Mouse (Mus musculus) MEL (cell line): Measurements from ENCODE around the gene Slc24a1. TPM values are rescaled to one million over a fixed set of nuclear protein-coding genes. Genes with fewer than 3 reads are reported as not detected.

ENCODE experiments used
- DNase-seq: peaks from one replicate; pipeline ENCODE4 v3.0.0; 2011; ENCODE audit warnings: low read depth, low spot score
- H3K27ac ChIP-seq: 2 replicates; pipeline ENCODE4 v1.5.1; 2012; ENCODE audit warnings: low read depth, mild to moderate bottlenecking, control low read depth, low read length, moderate library complexity; ENCODE audit not compliant: control insufficient read depth
- H3K27me3 ChIP-seq, 2 experiments: fragments of 150-350 bp in 1 of 2; sonication (generic) in 1 of 2; 2 replicates each; pipeline ENCODE4 v1.6.1; 2012; ENCODE audit warnings: low read length in 2 of 2, mild to moderate bottlenecking in 2 of 2, improper control_type of control experiment in 1 of 2, moderate library complexity in 1 of 2; ENCODE audit not compliant: insufficient read depth in 2 of 2, control insufficient read depth in 1 of 2
- H3K36me3 ChIP-seq, 2 experiments: 2 replicates each; pipeline ENCODE4 v1.6.1; 2012 to 2014; ENCODE audit warnings: low read length in 2 of 2, improper control_type of control experiment in 1 of 2, inconsistent platforms in 1 of 2, mild to moderate bottlenecking in 1 of 2; ENCODE audit not compliant: insufficient read depth in 2 of 2, control insufficient read depth in 1 of 2
- H3K4me1 ChIP-seq, 2 experiments: fragments of 150-350 bp in 1 of 2; sonication (generic) in 1 of 2; 2 replicates each; pipeline ENCODE4 v1.6.1; 2012; ENCODE audit warnings: low read length in 2 of 2, improper control_type of control experiment in 1 of 2, mild to moderate bottlenecking in 1 of 2; ENCODE audit not compliant: insufficient read depth in 2 of 2, control insufficient read depth in 1 of 2
- H3K4me3 ChIP-seq, 2 experiments: fragments of 150-350 bp in 1 of 2; sonication (generic) in 1 of 2; 2 replicates each; pipeline ENCODE4 v1.5.1; 2012; ENCODE audit warnings: low read depth in 2 of 2, low read length in 2 of 2, mild to moderate bottlenecking in 2 of 2, moderate library complexity in 2 of 2, control low read depth in 1 of 2, improper control_type of control experiment in 1 of 2; ENCODE audit not compliant: control insufficient read depth in 1 of 2, insufficient read depth in 1 of 2
- H3K79me2 ChIP-seq: 2 replicates; pipeline ENCODE4 v1.6.1; 2012; ENCODE audit warnings: mild to moderate bottlenecking, low read length, moderate library complexity; ENCODE audit not compliant: control insufficient read depth, poor library complexity, insufficient read depth
- H3K9ac ChIP-seq: 2 replicates; pipeline ENCODE4 v1.6.1; 2012; ENCODE audit warnings: low read depth, mild to moderate bottlenecking, control low read depth, low read length, moderate library complexity; ENCODE audit not compliant: control insufficient read depth, poor library complexity, severe bottlenecking
- H3K9me3 ChIP-seq: fragments of 150-350 bp; sonication (generic); replicated peaks from 2 replicates; pipeline ENCODE4 v1.6.1; 2012; ENCODE audit warnings: mild to moderate bottlenecking, low read length, improper control_type of control experiment, moderate library complexity; ENCODE audit not compliant: insufficient read depth
- CHD1 ChIP-seq: IDR thresholded peaks from 2 replicates; pipeline ENCODE4 v1.6.1; 2012; ENCODE audit warnings: low read depth, mild to moderate bottlenecking, inconsistent platforms, low read length, improper control_type of control experiment
- EP300 ChIP-seq, 2 experiments: IDR thresholded peaks; 2 replicates each; pipeline ENCODE4 v1.6.1; 2011; ENCODE audit warnings: improper control_type of control experiment in 2 of 2, low read length in 2 of 2, low read depth in 1 of 2, mild to moderate bottlenecking in 1 of 2
- ETS1 ChIP-seq: IDR thresholded peaks from 2 replicates; pipeline ENCODE4 v1.6.1; 2012; ENCODE audit warnings: low read depth, mild to moderate bottlenecking, inconsistent platforms, low read length, improper control_type of control experiment, moderate library complexity
- GATA1 ChIP-seq: IDR thresholded peaks from 2 replicates; pipeline ENCODE4 v1.6.1; 2011; ENCODE audit warnings: low read depth, low read length, improper control_type of control experiment
- HCFC1 ChIP-seq: IDR thresholded peaks from 2 replicates; pipeline ENCODE4 v1.6.1; 2012; ENCODE audit warnings: low read depth, mild to moderate bottlenecking, inconsistent platforms, low read length, improper control_type of control experiment, moderate library complexity
- JUND ChIP-seq: IDR thresholded peaks from 2 replicates; pipeline ENCODE4 v1.6.1; 2011; ENCODE audit warnings: low read depth, mild to moderate bottlenecking, improper control_type of control experiment, low read length
- KAT2A ChIP-seq: conservative IDR thresholded peaks from 2 replicates; pipeline ENCODE4 v1.6.1; 2012; ENCODE audit warnings: low read depth, low read length, improper control_type of control experiment, inconsistent platforms
- MYB ChIP-seq: IDR thresholded peaks from 2 replicates; pipeline ENCODE4 v1.6.1; 2011; ENCODE audit warnings: mild to moderate bottlenecking, low read depth, low read length, improper control_type of control experiment
- MYC ChIP-seq: IDR thresholded peaks from 2 replicates; pipeline ENCODE4 v1.6.1; 2011; ENCODE audit warnings: low read depth, mild to moderate bottlenecking, low read length, improper control_type of control experiment, moderate library complexity
- POLR2AphosphoS2 ChIP-seq: IDR thresholded peaks from 2 replicates; pipeline ENCODE4 v1.6.1; 2011; ENCODE audit warnings: low read length, improper control_type of control experiment
- POLR2AphosphoS5 ChIP-seq: IDR thresholded peaks from 2 replicates; pipeline ENCODE4 v1.6.1; 2012; ENCODE audit warnings: low read depth, borderline replicate concordance, mild to moderate bottlenecking, inconsistent platforms, low read length, moderate library complexity, mixed read lengths
- SIN3A ChIP-seq: IDR thresholded peaks from 2 replicates; pipeline ENCODE4 v1.6.1; 2012; ENCODE audit warnings: low read length, improper control_type of control experiment, inconsistent platforms
- TAL1 ChIP-seq: IDR thresholded peaks from 2 replicates; pipeline ENCODE4 v1.6.1; 2012; ENCODE audit warnings: mild to moderate bottlenecking, inconsistent platforms, low read length, moderate library complexity, mixed read lengths
- TBP ChIP-seq: IDR thresholded peaks from 2 replicates; pipeline ENCODE4 v1.8.0; 2011; ENCODE audit warnings: low read depth, low read length, improper control_type of control experiment
- TCF12 ChIP-seq: IDR thresholded peaks from 2 replicates; pipeline ENCODE4 v1.6.1; 2014; ENCODE audit warnings: low read depth, mild to moderate bottlenecking, inconsistent platforms, low read length, improper control_type of control experiment, moderate library complexity
- ZC3H11A ChIP-seq: IDR thresholded peaks from 2 replicates; pipeline ENCODE4 v1.6.1; 2012; ENCODE audit warnings: low read depth, mild to moderate bottlenecking, inconsistent platforms, low read length, improper control_type of control experiment
- ZNF384 ChIP-seq: IDR thresholded peaks from 2 replicates; pipeline ENCODE4 v1.6.1; 2012; ENCODE audit warnings: low read depth, mild to moderate bottlenecking, inconsistent platforms, low read length, improper control_type of control experiment
- polyA plus RNA-seq, 2 experiments: library from polyadenylated mRNA; stranded (reverse) in 1 of 2; unstranded in 1 of 2; fragments of >175 nt in 1 of 2; fragments of >200 nt in 1 of 2; gene quantifications; 2 replicates each; pipeline versions ENCODE4 v1.2.1 to v1.2.4; 2012; ENCODE audit warnings: low replicate concordance in 2 of 2, low read depth in 1 of 2; ENCODE audit not compliant: insufficient read length in 2 of 2, insufficient read depth in 1 of 2, missing spikeins in 1 of 2
- total RNA-seq: library from RNA; depleted of rRNA; stranded (reverse); fragments of 300-350 nt; gene quantifications from 2 replicates; pipeline ENCODE4 v1.2.3, GENCODE M21; 2012

Slc24a1 gene
- total and polyA plus RNA-seq, 3 experiments = 0.07 TPM; not detected in 2

GRCm38 (mm10) chr9:64936508-64936907 is 14.9 kb downstream of the Slc24a1 start (continued):
- TF ChIP-seq ETS1 (0 out of 2 replicates have a peak, but pooled peaks have one; percentile 16), POLR2AphosphoS5 (no peak)

- Histone ChIP-seq H3K9ac (no peak overlapping the region), H3K4me3 (no peak overlapping the region), H3K27ac (no peak overlapping the region)
Measured at GRCm38 (mm10) chr9:64934015-64934754, 17.2 kb downstream of the Slc24a1 start.

GRCm38 (mm10) chr9:64931751-64932610 is 19.4 kb downstream of the Slc24a1 start:
- DNase-seq = peak; percentile 54
- Histone ChIP-seq H3K27ac (no peak overlapping the region), H3K4me3 (no peak overlapping the region), H3K79me2 (no peaks in the 10 kb centered on the region), H3K9me3 (no peaks in the 10 kb centered on the region)
- TF ChIP-seq TCF12 (0 out of 2 replicates have a peak, but pooled peaks have one; percentile 13), MYB (no peak), KAT2A (no peak), GATA1 (peak; percentile 32; the same call in 1 of the 2 replicates), ZC3H11A (no peak), MYC (no peak), SIN3A (no peak), ZNF384 (no peak), TAL1 (peak; percentile 26; the same call in 1 of the 2 replicates), ETS1 (peak; percentile 25; the same call in 1 of the 2 replicates), EP300 (IDR thresholded peaks at IDR 0.05; ENCODE audit: low read depth in 1 of 2, low read length in 2 of 2) (peak in 1 of 2 experiments; percentile 19; a peak in 1 of 4 replicates), HCFC1 (no peak), POLR2AphosphoS2 (no peak), JUND (no peak), TBP (no peak)
- TF ChIP-seq, all 39 proteins: peak for 5
- Histone ChIP-seq H3K4me1 (peaks cover 0 to 21% of the 10 kb centered on the region in 2 experiments; a peak in 2 of 4 replicates), H3K27me3 (no peaks in the 10 kb centered on the region), H3K36me3 (no peaks in the 10 kb centered on the region; a peak in 1 of 4 replicates), H3K9ac (no peak overlapping the region)

More at GRCm38 (mm10) chr9:64934015-64934754, 17.2 kb downstream of the Slc24a1 start:
- TF ChIP-seq TAL1 (0 out of 2 replicates have a peak, but pooled peaks have one; percentile 2), CHD1 (no peak)
- peak; percentile 70 for DNase-seq
- Histone ChIP-seq H3K27me3 (no peaks in the 10 kb centered on the region), H3K9me3 (no peaks in the 10 kb centered on the region), H3K36me3 (peaks cover 0 to 6% of the 10 kb centered on the region in 2 experiments; a peak in 2 of 4 replicates), H3K79me2 (no peaks in the 10 kb centered on the region), H3K4me1 (peaks cover 6 to 41% of the 10 kb centered on the region in 2 experiments; a peak in 3 of 4 replicates)
